Mouse (Mus musculus): Measurements from ENCODE around the gene Ppm1f.
"Not testable (repeated sequence)": the region's sequence is repeated elsewhere in the genome, so short reads cannot be mapped to it uniquely, and the experiment has no call there.

Gene Ppm1f

GRCm38 (mm10) chr16:16896382-16897055 is at the start of gene Ppm1f:
TSS of gene Ppm1f (plus strand) at chr16:16896469.
- DNase-seq = peak; percentile 95 to 98

DNA sequence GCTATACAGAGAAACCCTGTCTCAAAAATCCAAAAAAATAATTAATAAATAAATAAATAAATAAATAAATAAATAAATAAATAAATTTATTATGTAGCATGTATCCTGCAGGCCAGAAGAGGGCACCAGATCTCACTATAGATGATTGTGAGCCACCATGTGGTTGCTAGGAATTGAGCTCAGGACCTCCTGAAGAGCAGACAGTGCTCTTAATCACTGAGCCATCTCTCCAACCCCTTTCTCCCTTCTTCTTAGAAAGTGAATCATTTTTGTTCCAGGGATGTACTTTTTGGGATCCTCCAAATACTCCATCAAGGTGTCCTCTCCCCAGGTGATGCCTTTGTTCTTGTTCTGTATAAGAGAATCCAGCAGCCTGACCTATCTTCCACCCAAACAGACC is 47.1 kb upstream of the Ppm1f start:
- no peak for DNase-seq

GRCm38 (mm10) chr16:16852411-16852810 is 43.9 kb upstream of the Ppm1f start:
- DNase-seq = no peak

GRCm38 (mm10) chr16:16854836-16855235 is 41.4 kb upstream of the Ppm1f start:
- peak; percentile 69 to 75 for DNase-seq

GRCm38 (mm10) chr16:16855541-16855940 is 40.7 kb upstream of the Ppm1f start:
- no peak for DNase-seq

DNA sequence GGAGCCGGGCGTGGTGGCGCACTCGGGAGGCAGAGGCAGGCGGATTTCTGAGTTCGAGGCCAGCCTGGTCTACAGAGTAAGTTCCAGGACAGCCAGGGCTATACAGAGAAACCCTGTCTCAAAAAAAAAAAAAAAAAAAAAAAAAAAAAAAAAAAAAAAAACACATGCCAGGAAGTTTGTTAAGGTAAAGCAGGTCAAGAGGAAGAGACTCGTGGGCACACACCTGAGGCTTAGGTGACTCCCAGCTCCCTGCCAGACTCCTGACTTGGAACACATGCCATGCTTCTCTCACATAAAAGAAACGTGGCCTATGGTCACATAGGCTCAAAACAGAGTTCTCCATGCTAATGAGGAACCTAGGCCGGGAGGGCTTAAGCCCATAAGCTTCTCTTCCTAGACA is 40.2 kb upstream of the Ppm1f start:
- not testable (repeated sequence) for DNase-seq

- DNase-seq = no peak
Measured at GRCm38 (mm10) chr16:16856731-16857476, 39.4 kb upstream of the Ppm1f start.

GRCm38 (mm10) chr16:16862288-16862687 is 34.0 kb upstream of the Ppm1f start:
- no peak for DNase-seq

DNA sequence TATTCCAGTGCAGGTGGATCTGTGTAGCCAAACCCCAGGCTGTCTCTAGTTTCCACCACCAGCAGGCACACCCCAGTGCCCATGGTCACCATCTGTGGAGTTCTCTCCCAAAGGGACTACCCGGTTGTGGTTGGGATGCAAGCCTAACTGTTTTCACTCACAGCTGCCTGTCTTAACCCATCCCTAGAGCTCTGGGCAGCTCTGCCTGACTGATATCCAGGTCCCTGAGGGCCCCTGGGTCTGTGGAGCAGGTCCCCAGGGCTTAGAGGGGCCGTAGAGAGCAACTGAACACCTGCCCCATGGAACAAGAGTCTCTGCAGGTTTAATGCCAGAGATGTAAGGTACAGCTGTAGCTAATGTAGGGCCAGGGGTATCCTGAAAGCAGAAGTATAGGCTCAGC is 32.3 kb upstream of the Ppm1f start, which contains the start of gene Igll1:
Igll1 (minus strand) TSS at position 8 of the 400 bp plus-strand sequence.
- no peak for DNase-seq

DNA sequence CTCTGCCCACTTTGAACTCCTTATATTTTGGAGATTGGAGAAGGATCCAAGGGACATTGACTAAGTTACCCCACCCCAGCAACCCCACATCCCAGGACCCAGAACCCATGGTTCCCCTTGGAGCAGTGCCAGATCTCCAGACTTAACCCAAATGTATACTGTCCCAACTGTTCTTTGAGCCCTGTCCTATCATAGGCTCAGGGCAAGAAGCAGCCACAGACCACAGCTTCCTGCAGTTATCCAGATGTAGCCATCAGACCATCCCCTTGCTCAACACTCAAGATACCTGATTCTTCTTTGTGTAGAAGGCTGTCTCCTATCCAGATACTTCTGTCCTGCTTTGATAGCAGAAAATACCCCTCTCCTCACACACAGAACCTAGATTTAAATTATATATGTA is 31.1 kb upstream of the Ppm1f start:
- no peak for DNase-seq

GRCm38 (mm10) chr16:16865696-16866561 is 30.3 kb upstream of the Ppm1f start:
- peak; percentile 16 to 30 for DNase-seq

- DNase-seq = no peak
Measured at GRCm38 (mm10) chr16:16870241-16870616, 26.0 kb upstream of the Ppm1f start.

DNA sequence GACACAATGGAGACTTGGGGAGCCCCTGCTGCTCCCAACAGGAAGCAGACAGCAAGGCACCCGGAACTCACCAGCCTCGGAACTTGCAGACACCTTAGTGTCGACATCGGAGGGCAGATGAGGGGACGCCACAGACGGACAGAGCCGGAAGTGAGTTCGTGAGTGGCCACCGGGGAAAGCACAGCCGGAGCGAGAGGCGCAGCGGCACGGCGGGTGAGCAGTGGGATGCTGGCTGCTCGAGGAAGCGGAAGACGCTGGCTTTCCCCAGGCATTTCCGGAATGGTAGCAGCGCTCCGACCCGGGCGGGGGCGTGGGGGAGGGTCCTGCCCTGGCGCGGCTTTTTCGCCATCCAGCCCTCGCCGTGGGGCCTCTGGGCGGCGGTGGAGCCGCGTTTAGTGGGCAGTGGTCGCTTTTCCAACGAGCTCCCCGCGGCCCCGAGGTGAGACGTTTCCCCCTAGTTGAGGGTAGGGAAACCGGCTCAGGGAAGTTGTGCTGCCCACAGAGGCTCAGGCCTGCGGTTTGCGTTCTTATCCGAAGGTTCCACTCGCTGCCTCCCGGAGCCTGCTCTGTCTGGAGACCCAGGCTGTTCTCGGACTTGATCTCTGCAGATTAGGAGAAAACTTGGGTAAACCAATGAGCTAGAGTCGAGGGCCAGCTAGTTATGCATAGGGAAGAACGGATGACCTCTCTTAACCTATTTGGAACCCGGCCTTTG is 25.5 kb upstream of the Ppm1f start, which contains the start of the genes Top3b and Vpreb1:
Top3b (plus strand) TSS at position 120 of the 715 bp plus-strand sequence.
Vpreb1 (minus strand) TSS at position 227 of the 715 bp plus-strand sequence.
- peak; percentile 86 to 91 for DNase-seq

GRCm38 (mm10) chr16:16879025-16879424 is 17.2 kb upstream of the Ppm1f start:
- DNase-seq = no peak

- DNase-seq = no peak
Measured at GRCm38 (mm10) chr16:16888341-16888740, 7.9 kb upstream of the Ppm1f start.

DNA sequence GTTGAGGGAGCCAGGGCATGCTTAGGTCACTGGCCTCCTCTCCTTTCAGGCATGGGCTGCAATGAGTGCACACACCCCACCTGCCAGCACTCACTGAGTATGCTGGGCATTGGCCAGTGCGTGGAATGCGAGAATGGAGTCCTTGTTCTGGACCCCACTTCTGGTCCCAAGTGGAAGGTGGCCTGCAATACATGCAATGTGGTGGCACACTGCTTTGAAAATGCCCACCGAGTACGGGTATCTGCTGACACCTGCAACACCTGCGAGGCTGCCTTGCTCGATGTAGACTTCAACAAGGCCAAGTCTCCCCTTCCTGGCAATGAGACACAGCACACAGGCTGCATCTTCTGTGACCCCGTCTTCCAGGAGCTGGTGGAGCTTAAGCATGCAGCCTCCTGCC is 3.9 kb upstream of the Ppm1f start:
- DNase-seq = no peak

- DNase-seq = no peak
Measured at GRCm38 (mm10) chr16:16896015-16896381, 271 bp upstream of the Ppm1f start.

- DNase-seq = no peak
Measured at GRCm38 (mm10) chr16:16897056-16897584, 851 bp downstream of the Ppm1f start.

DNA sequence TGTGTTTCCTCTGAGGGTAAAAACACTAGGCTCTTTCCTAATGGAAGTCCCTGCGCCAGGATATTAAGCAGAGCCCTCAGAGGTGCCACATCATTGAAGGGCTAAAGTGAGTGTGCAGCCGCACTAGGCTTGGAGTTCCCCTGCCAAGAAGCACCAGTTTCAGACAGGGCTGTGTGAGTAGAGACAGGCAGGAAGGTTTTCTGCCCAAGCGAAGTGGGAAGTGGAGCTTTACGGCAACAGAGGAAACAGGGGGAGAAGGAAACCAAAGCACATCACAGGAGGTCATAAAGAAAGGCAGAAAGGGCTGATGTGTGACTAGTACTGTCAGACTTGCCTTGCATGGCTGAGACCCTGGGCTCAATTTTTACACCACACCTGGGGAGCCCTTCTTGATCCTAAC is 6.1 kb downstream of the Ppm1f start:
- DNase-seq = no peak

- DNase-seq = no peak
Measured at GRCm38 (mm10) chr16:16903188-16903587, 6.9 kb downstream of the Ppm1f start.

DNA sequence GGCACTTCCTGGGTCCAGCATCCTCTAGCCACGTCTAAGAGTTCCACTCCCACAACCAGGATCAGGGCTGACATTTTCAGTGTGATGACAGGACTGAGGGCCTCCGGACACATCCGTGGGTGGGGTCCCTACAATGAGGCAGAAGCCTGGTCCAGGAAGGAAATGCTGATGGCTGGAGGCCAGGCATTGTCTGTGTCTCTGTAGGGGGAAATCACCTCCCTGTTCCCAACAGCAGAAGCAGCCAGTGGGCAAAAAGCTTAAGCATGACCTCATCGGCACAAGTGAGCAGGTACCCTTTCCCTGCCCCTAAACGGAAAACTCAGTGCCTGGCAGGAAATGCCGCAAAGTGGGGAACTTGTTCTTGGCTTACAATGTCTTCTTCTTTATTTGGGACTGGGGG is 11.5 kb downstream of the Ppm1f start:
- DNase-seq = no peak

Measured in thymus, postnatal 36 days (tissue).